Mouse (Mus musculus) cerebellum, adult 18-20 months (tissue): ENCODE results near the gene Cdk17.
"Not testable (repeated sequence)": the region's sequence is repeated elsewhere in the genome, so short reads cannot be mapped to it uniquely, and the experiment has no call there.

Experiments
- DNase-seq, 2 experiments: peaks; one replicate each; pipeline ENCODE4 v3.0.0; 2021

Cdk17 gene

GRCm38 (mm10) chr10:93143285-93143985 lies 17.2 kb upstream of the Cdk17 start:
- DNase-seq: no peak

- no peak for DNase-seq
These were observed 16.7 kb upstream of the Cdk17 start for GRCm38 (mm10) chr10:93143986-93144314.

- DNase-seq: no peak
These were observed 16.1 kb upstream of the Cdk17 start for GRCm38 (mm10) chr10:93144579-93144978.

- peak in 1 of 2 experiments; percentile 6 for DNase-seq
These were observed 15.6 kb upstream of the Cdk17 start for GRCm38 (mm10) chr10:93145088-93145487.

- DNase-seq: no peak
These were observed 14.1 kb upstream of the Cdk17 start for GRCm38 (mm10) chr10:93146601-93147000.

- DNase-seq: no peak
These were observed 13.0 kb upstream of the Cdk17 start for GRCm38 (mm10) chr10:93147691-93148090.

GRCm38 (mm10) chr10:93149597-93149996 lies 11.1 kb upstream of the Cdk17 start:
- DNase-seq: no peak

- DNase-seq: no peak
These were observed 8.9 kb upstream of the Cdk17 start for GRCm38 (mm10) chr10:93151775-93152174.

GRCm38 (mm10) chr10:93152698-93153097 lies 8.0 kb upstream of the Cdk17 start:
- DNase-seq: no peak

GRCm38 (mm10) chr10:93153404-93153803 lies 7.3 kb upstream of the Cdk17 start:
- DNase-seq: not testable (repeated sequence)

- DNase-seq: no peak
These were observed 801 bp upstream of the Cdk17 start for GRCm38 (mm10) chr10:93159651-93160496.

GRCm38 (mm10) chr10:93160497-93160806 lies 223 bp upstream of the Cdk17 start:
- DNase-seq: peak; percentile 72 to 94

- DNase-seq: peak; percentile 50 to 59
These were observed 1.0 kb downstream of the Cdk17 start for GRCm38 (mm10) chr10:93161511-93162275.

GRCm38 (mm10) chr10:93162276-93162971 lies 1.7 kb downstream of the Cdk17 start:
- no peak for DNase-seq

GRCm38 (mm10) chr10:93162972-93163660 lies 2.4 kb downstream of the Cdk17 start:
- DNase-seq: no peak

- DNase-seq: no peak
These were observed 3.2 kb downstream of the Cdk17 start for GRCm38 (mm10) chr10:93163711-93164488.

- no peak for DNase-seq
These were observed 5.0 kb downstream of the Cdk17 start for GRCm38 (mm10) chr10:93165416-93166381.

GRCm38 (mm10) chr10:93166382-93166769 lies 5.7 kb downstream of the Cdk17 start:
- peak; percentile 58 to 70 for DNase-seq

- DNase-seq: no peak
These were observed 6.6 kb downstream of the Cdk17 start for GRCm38 (mm10) chr10:93167311-93167710.

GRCm38 (mm10) chr10:93168067-93168466 lies 7.4 kb downstream of the Cdk17 start:
- no peak for DNase-seq
